Mouse (Mus musculus) kidney, postnatal 4 days (tissue): ENCODE results near the gene Mog.
"Not testable (repeated sequence)": the region's sequence is repeated elsewhere in the genome, so short reads cannot be mapped to it uniquely, and the experiment has no call there.

ENCODE experiments used
- DNase-seq, 2 experiments: peaks; one replicate each; pipeline ENCODE4 v3.0.0; 2021; ENCODE audit warnings: mixed read lengths in 2 of 2

The Mog gene

DNA sequence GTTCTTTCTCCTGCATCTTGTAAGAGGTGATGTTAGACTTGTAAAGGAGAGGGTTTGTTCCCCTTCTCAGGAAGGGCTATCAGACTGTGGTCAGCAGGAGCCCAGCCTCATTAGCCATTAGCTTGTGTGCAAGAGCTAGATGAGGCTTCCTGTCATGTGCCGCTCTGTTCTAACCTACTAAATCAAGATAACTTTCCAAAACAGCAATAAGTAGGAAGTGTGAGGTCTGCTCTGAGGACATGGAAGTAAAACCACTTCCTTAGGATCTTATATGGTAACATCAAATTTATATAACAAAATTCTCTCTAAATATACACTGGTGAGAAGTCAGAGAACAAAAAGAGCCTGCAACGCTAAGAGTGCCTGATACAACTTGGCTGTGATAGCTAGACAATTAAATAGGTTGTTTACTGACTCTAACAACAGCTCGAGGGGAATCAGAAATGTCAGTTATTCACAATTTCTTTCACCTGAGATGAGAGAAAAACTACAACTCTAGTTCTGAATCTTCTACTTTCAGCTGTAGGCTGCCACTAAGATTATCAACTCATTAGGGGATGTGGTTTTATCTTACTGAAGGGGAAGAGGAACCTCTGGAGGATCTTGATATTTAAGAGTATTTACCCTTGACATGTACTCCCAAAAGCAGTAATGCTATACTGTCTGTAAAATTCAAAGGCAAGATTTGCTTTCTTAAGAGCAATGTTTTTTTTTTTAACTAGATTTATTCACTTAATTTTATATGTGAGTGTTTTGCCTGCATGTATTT, 30.7 kb downstream of the Mog start:
- no peak for DNase-seq

GRCm38 (mm10) chr17:36990630-36991029, 32.6 kb downstream of the Mog start:
- DNase-seq = not testable (repeated sequence)

DNA sequence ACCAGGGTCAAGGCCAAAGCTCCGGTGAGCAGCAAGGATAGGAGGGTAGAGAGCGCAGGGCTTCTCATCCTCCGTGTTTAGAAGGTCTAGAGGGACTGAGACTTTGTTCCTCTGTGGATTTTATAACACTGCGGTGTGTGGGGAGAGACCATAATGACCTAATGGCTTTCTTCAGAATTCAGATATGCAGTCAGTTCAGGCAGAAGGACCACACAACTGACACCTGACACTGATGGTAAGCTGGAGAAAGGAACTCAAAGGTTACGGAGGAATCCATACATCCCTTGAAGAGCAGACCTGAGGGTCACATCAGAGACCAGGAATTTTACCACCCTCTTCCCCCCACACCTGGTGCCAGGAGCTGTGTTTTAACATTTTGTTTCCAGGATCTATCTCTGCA, 33.8 kb downstream of the Mog start, which contains the start of gene H2-M5:
Gene H2-M5 (minus strand): TSS at position 101 of the 400 bp plus-strand sequence.
- no peak for DNase-seq

- DNase-seq = no peak
Observed at GRCm38 (mm10) chr17:36988475-36988874, 34.7 kb downstream of the Mog start.

DNA sequence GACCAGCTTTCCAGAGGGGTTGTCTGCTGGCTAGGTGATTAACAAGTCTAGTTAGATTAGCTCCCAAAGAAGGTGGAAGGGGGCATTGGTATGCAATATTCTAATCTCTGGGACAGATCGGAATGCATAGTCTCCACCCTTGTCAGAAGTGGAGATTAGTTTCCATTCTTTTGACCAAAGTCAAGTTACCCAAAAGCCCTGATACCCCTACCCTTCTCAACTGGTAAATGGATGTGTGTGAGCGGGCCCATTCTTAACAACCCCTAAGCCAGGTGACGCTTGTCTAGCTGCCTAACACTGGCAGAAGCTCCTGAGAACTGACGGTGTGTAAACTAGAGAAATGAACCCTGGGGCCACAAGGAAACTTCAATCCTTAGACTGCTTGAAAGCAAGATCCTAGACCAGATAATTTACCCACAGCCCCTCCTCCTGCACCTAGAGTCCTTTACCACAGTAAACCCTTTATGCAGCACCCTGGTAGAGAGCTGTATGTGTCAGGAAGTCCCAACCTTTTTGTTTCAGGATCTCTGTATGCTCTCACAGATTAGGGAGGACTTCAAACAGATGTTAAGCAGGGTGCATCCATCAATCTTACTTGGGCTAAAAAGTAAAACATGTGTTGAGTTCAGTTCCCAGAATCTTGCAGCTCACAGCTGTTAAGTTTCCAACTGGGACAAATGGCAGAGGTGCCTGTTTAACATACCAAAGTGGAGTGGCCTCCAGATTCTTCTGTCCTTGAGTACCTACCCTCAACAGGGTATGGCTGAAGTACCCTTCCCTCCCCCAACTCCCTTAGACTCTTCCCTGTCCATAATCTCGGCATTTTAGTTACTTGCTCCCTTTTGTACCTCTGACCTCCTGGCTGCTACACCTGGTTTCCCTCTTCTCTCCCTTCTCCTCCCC, 40.7 kb downstream of the Mog start:
- no peak for DNase-seq

- no peak for DNase-seq
Observed at GRCm38 (mm10) chr17:36981845-36982244, 41.4 kb downstream of the Mog start.

GRCm38 (mm10) chr17:36981221-36981813, 41.9 kb downstream of the Mog start, which contains the start of gene 2410137M14Rik:
2410137M14Rik (minus strand) TSS chr17:36981237.
- peak; percentile 11 to 22 for DNase-seq

GRCm38 (mm10) chr17:36973271-36973787, 49.9 kb downstream of the Mog start:
- no peak for DNase-seq

GRCm38 (mm10) chr17:36972791-36973190, 50.4 kb downstream of the Mog start:
- no peak for DNase-seq

DNA sequence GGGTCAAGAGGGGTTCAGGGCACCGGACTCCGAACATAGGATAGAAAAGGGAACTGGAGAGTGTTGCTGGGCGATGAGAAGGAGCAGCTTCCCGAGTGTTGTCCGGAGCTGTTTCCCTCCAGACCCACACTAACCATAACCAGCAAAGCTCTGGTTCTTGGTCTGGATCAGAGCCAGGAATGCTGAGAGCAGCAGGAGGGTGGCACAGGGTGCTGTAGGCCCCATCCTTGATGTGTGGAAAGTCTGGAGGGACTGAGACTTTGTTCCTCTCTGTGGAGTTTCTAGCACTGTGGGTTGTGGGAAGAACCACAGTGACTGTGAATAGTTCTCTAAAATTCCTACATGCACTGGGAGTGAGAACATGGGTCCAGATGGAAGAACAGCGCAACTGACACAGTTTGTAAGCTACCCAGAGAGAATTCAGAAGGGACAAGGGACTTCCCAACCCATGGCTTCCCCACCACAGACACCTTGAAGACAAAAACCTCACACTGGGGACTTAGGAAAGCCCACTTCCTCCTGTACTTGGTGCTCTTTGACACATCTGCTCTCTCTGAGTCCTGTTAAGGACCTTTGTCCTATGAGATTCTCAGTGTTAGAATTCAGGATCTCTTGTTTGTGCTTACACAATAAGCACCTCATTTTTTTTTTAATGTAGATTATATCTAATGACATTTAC, 51.9 kb downstream of the Mog start:
- no peak for DNase-seq

DNA sequence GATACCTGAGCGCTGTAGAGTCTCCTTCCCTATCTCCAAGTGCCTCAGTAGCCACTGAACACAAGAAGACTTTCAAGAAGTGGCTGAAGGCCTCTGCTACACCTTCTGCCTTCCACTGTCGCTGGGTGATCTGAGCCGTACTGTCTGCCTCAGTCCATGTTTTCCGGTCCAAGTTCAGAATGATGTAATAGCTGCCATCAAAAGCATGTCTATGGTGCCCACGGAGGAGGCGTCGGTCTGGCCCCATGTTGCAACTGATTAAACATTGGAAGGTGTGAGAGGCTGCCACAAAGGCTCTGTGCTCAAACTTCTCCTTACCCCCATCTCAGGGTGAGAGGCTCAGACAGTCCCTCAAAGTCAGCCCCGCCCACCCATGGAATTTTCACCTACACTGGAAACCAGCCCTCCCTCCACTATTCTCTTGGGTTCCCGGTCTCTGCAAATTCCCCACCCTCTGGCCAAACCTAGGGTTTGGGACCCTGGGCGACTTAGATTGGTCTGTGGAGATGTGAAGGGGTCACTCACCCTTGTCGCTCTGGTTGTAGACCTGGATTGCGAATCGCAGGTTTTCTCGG, 52.8 kb downstream of the Mog start:
- DNase-seq = no peak

GRCm38 (mm10) chr17:36966875-36967274, 56.3 kb downstream of the Mog start:
- no peak for DNase-seq

DNA sequence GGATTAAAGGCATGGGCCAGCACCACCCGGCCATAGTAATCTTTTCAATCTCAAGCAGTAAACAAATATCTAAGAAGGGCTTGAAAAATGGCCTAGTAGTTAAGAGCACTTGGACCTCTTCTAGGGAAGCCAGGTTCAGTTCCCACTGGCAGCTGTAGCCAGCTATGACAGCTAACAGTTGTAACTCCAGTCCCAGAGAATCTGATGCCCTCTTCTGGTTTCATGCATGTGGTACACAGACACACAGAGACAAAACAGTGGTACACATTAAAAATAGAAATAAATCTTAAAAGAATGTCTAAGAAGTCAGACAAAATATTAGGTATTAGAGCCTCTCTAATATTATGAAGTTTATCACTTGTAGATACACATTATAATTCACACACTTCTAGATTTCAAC, 62.1 kb downstream of the Mog start:
- no peak for DNase-seq
